ENCODE assay signal across 40 mouse cellular contexts in genomic region chr5:86722820-86723460, GRCm38 (mm10). TPM values are rescaled to one million over a fixed set of nuclear protein-coding genes. Genes with fewer than 3 reads are reported as not detected.
A peak's percentile ranks its signal among the peaks of the same experiment; 100 is the strongest.
DNase-seq lines count a peak whose midpoint lies in the region; ATAC-seq and TF ChIP-seq lines count a peak whose summit lies in the region.
"Had no signal": no experiment of that assay in that cellular context is flagged by ENCODE, and none has a peak within 500 bp of the region (broad histone marks: within the 10 kb centered on the region; RNA-seq: fewer than 3 reads in every experiment).

No protein-coding gene starts in this region.

- H3K9ac ChIP-seq in embryonic facial prominence, embryonic 12.5 days: no peak overlapping the region
- H3K9ac ChIP-seq: embryonic facial prominence, embryonic 13.5 days; forebrain, embryonic 12.5 days; heart, embryonic 12.5 days; hindbrain, embryonic 13.5 days; kidney, embryonic 15.5 days; limb, embryonic 12.5 days; lung, embryonic 15.5 days; midbrain, embryonic 12.5 days; neural tube, embryonic 12.5 days had no signal

- H3K36me3 ChIP-seq in embryonic facial prominence, embryonic 12.5 days: no peaks in the 10 kb centered on the region
- H3K36me3 ChIP-seq: embryonic facial prominence, embryonic 13.5 days; forebrain, embryonic 12.5 days; G1E; heart, embryonic 12.5 days; hindbrain, embryonic 13.5 days; kidney, embryonic 15.5 days; limb, embryonic 12.5 days; lung, embryonic 15.5 days; midbrain, embryonic 12.5 days; neural tube, embryonic 12.5 days had no signal

- CTCF ChIA-PET in Patski (lab: Charles Lee): no interaction called here

- peak; percentile 85 for ATAC-seq in Patski
- ATAC-seq in embryonic facial prominence, embryonic 12.5 days (ENCODE audit: insufficient number of reproducible peaks, insufficient read depth, low FRiP score, low TSS enrichment): peak; percentile 28; the same call in 1 of the 2 replicates
- no peak for ATAC-seq in activated CD4-positive, CD25-positive, alpha-beta regulatory T cell, adult 4 months

- no peaks in the 10 kb centered on the region for H3K9me3 ChIP-seq in embryonic facial prominence, embryonic 12.5 days
- H3K9me3 ChIP-seq: embryonic facial prominence, embryonic 13.5 days; forebrain, embryonic 12.5 days; G1E; heart, embryonic 12.5 days; hindbrain, embryonic 13.5 days; kidney, embryonic 15.5 days; limb, embryonic 12.5 days; lung, embryonic 15.5 days; midbrain, embryonic 12.5 days; neural tube, embryonic 12.5 days had no signal

- POLR2A ChIA-PET in Patski (lab: Charles Lee): no interaction called here

- no peak for TF ChIP-seq CTCF in Patski (IDR thresholded peaks at IDR 0.05)
- no peak for TF ChIP-seq CTCF in gastrocnemius, adult 2 months (IDR thresholded peaks at IDR 0.05)

- 16% methylated on average over 2 of the region's 2 CpGs for WGBS in embryonic facial prominence, embryonic 12.5 days

- H3K27me3 ChIP-seq in Patski: peaks cover 14% of the 10 kb centered on the region
- H3K27me3 ChIP-seq in embryonic facial prominence, embryonic 12.5 days: no peaks in the 10 kb centered on the region
- H3K27me3 ChIP-seq: embryonic facial prominence, embryonic 13.5 days; forebrain, embryonic 12.5 days; heart, embryonic 12.5 days; hindbrain, embryonic 13.5 days; kidney, embryonic 15.5 days; limb, embryonic 12.5 days; lung, embryonic 15.5 days; megakaryocyte, embryonic 14.5 days; midbrain, embryonic 12.5 days; neural tube, embryonic 12.5 days had no signal

- no peak overlapping the region for H3K27ac ChIP-seq in embryonic facial prominence, embryonic 12.5 days
- no peak overlapping the region for H3K27ac ChIP-seq in gastrocnemius, adult 2 months
- H3K27ac ChIP-seq: embryonic facial prominence, embryonic 13.5 days; forebrain, embryonic 12.5 days; heart, adult 2 months; hindbrain, embryonic 13.5 days; kidney, embryonic 15.5 days; left cerebral cortex, adult 2 months; limb, embryonic 12.5 days; lung, embryonic 15.5 days; midbrain, embryonic 12.5 days; neural tube, embryonic 12.5 days had no signal

- H3K4me3 ChIP-seq in embryonic facial prominence, embryonic 12.5 days: no peak overlapping the region
- no peak overlapping the region for H3K4me3 ChIP-seq in gastrocnemius, adult 2 months
- H3K4me3 ChIP-seq: embryonic facial prominence, embryonic 13.5 days; erythroblast, embryonic 14.5 days; forebrain, embryonic 12.5 days; heart, adult 2 months; heart, embryonic 12.5 days; hindbrain, embryonic 13.5 days; kidney, embryonic 15.5 days; left cerebral cortex, adult 2 months; limb, embryonic 12.5 days; lung, embryonic 15.5 days; megakaryocyte, embryonic 14.5 days; midbrain, embryonic 12.5 days; myocyte; neural tube, embryonic 12.5 days had no signal

- H3K4me1 ChIP-seq in embryonic facial prominence, embryonic 12.5 days: no peaks in the 10 kb centered on the region
- H3K4me1 ChIP-seq: embryonic facial prominence, embryonic 13.5 days; forebrain, embryonic 12.5 days; heart, embryonic 12.5 days; hindbrain, embryonic 13.5 days; limb, embryonic 12.5 days; lung, embryonic 15.5 days; megakaryocyte, embryonic 14.5 days; midbrain, embryonic 12.5 days; neural tube, embryonic 12.5 days had no signal

- intact Hi-C loops in gastrocnemius, adult 2 months (cut with DNase I): no loop called here

- in situ Hi-C loops in Patski (cut with MboI; ENCODE audit: low pct_unique_long_range_greater_than_20kb): no loop called here

- peak; percentile 27 for DNase-seq in layer of hippocampus, adult 9-11 months
- no peak for DNase-seq in layer of hippocampus, adult 9-10 months (ENCODE audit: low spot score)
- peak; percentile 15 for DNase-seq in Patski (ENCODE audit: low read depth, low spot score)
- no peak for DNase-seq in gastrocnemius, adult 2 months
- no peak for DNase-seq in lung, postnatal 10 days
- DNase-seq: adrenal gland, postnatal 14 days; cerebellum, adult 11-12 months; cerebellum, postnatal 10 days; gastrocnemius, postnatal 36 days; heart, adult 2 months; heart, postnatal 4 days; kidney, adult 11 months; kidney, postnatal 25 days; lung, postnatal 36 days; thymus, postnatal 4 days had no signal

- no peak overlapping the region for H3K4me2 ChIP-seq in embryonic facial prominence, embryonic 12.5 days (replicated peaks)
- H3K4me2 ChIP-seq: embryonic facial prominence, embryonic 13.5 days; forebrain, embryonic 12.5 days; heart, embryonic 12.5 days; hindbrain, embryonic 13.5 days; kidney, embryonic 15.5 days; limb, embryonic 12.5 days; lung, embryonic 15.5 days; midbrain, embryonic 12.5 days; neural tube, embryonic 12.5 days had no signal

RNA-seq across cellular contexts. Expression of gene Tmprss11e, which starts 22.7 kb away (rescaled TPM):
- 0.03 TPM for polyA plus RNA-seq in Patski (2021)
- polyA plus RNA-seq in embryonic facial prominence, embryonic 12.5 days (2016; fragmentation: Nextera tagmentation; extraction: Ambion mirVana): 0.06 TPM in 1 of 2 replicates, not detected in the other
- total RNA-seq in gastrocnemius, adult 2 months (2021): not detected
- polyA plus RNA-seq in activated CD4-positive, CD25-positive, alpha-beta regulatory T cell, adult 4 months (2017; shearing (Covaris generic)): under 1 TPM; 0.09 to 0.13 TPM
- total RNA-seq: adrenal gland, postnatal 14 days; common myeloid progenitor, adult 5-6 weeks; G1E; gastrocnemius, adult 18-20 months; gastrocnemius, postnatal 36 days; heart, adult 2 months; heart, postnatal 4 days; layer of hippocampus, postnatal 10 days; left cerebral cortex, adult 2 months; left cerebral cortex, postnatal 25 days; liver, adult 2 months; midbrain, postnatal 0 days had no signal
- polyA plus RNA-seq: erythroblast, embryonic 14.5 days; G1E; heart, embryonic 12.5 days; heart, postnatal 0 days; hindbrain, embryonic 13.5 days; kidney, embryonic 15.5 days; limb, embryonic 12.5 days; liver, adult 2 months; liver, embryonic 16.5 days; lung, embryonic 15.5 days; midbrain, embryonic 12.5 days; midbrain, postnatal 0 days; myocyte; neural tube, embryonic 12.5 days; thymus, postnatal 0 days had no signal

RNA-seq across cellular contexts. Expression of gene Tmprss11b, which starts 46.8 kb away (rescaled TPM):
- not detected for polyA plus RNA-seq in Patski (2021)
- polyA plus RNA-seq in embryonic facial prominence, embryonic 12.5 days (2016; fragmentation: Nextera tagmentation; extraction: Ambion mirVana): 0.06 and 0.24 TPM in 2 replicates
- not detected for total RNA-seq in gastrocnemius, adult 2 months (2021)
- polyA plus RNA-seq in activated CD4-positive, CD25-positive, alpha-beta regulatory T cell, adult 4 months (2017; shearing (Covaris generic)): not detected
- total RNA-seq: adrenal gland, postnatal 14 days; common myeloid progenitor, adult 5-6 weeks; gastrocnemius, adult 18-20 months; gastrocnemius, postnatal 36 days; heart, adult 2 months; heart, postnatal 4 days; layer of hippocampus, postnatal 10 days; left cerebral cortex, adult 2 months; left cerebral cortex, postnatal 25 days; liver, adult 2 months; midbrain, postnatal 0 days had no signal
- polyA plus RNA-seq: erythroblast, embryonic 14.5 days; forebrain, embryonic 12.5 days; G1E; heart, adult 2 months; heart, embryonic 12.5 days; heart, postnatal 0 days; hindbrain, embryonic 13.5 days; kidney, embryonic 15.5 days; limb, embryonic 12.5 days; liver, adult 2 months; liver, embryonic 16.5 days; midbrain, embryonic 12.5 days; midbrain, postnatal 0 days; neural tube, embryonic 12.5 days had no signal

Comparison
In these comparisons a context has a peak if more than half of its experiments do, and no peak if none do; other contexts are left out.
1. DNase-seq: peak in layer of hippocampus, adult 9-11 months (single experiment) and Patski (single experiment); none in layer of hippocampus, adult 9-10 months (single experiment), gastrocnemius, adult 2 months (single experiment) and lung, postnatal 10 days (single experiment).